Mouse (Mus musculus): ENCODE measurements around the gene Dppa3. TPM values are rescaled to one million over a fixed set of nuclear protein-coding genes. Genes with fewer than 3 reads are reported as not detected.

Dppa3 gene
- total RNA-seq, 1 experiment from 2014 or later: not detected

- DNase-seq: peak; percentile 89
Measured at GRCm38 (mm10) chr6:122669406-122670200, 43.4 kb downstream of the Dppa3 start.

- no peak for DNase-seq
Measured at GRCm38 (mm10) chr6:122670201-122670551, 44.0 kb downstream of the Dppa3 start.

- DNase-seq: no peak
Measured at GRCm38 (mm10) chr6:122670841-122671240, 44.6 kb downstream of the Dppa3 start.

- no peak for DNase-seq
Measured at GRCm38 (mm10) chr6:122672746-122673145, 46.5 kb downstream of the Dppa3 start.

Other genes with a start within 250 kb of the Dppa3 start
- gene Rimklb, start 127.6 kb upstream of the Dppa3 start, total RNA-seq (2021): 0.52 TPM in 1 of 2 replicates, not detected in the other
- 7.5 and 8.6 TPM in 2 replicates for gene Mfap5, start 120.6 kb upstream of the Dppa3 start, total RNA-seq (2021)
- gene Aicda, start 72.6 kb upstream of the Dppa3 start, total RNA-seq (2021): not detected in 2 replicates
- gene Apobec1, start 24.0 kb upstream of the Dppa3 start, total RNA-seq (2021): 6.1 and 8.7 TPM in 2 replicates
- gene Gdf3, start 16.3 kb upstream of the Dppa3 start, total RNA-seq (2021): not detected in 2 replicates
- not detected in 2 replicates for gene Nanog, start 81.1 kb downstream of the Dppa3 start, total RNA-seq (2021)
- gene Slc2a3, start 175.2 kb downstream of the Dppa3 start, total RNA-seq (2021): 4.8 and 7.9 TPM in 2 replicates
- 22.0 and 22.8 TPM in 2 replicates for gene Foxj2, start 193.5 kb downstream of the Dppa3 start, total RNA-seq (2021)
- gene C3ar1, start 229.8 kb downstream of the Dppa3 start, total RNA-seq (2021): 1.9 and 3.0 TPM in 2 replicates
- gene Necap1, start 248.1 kb downstream of the Dppa3 start, total RNA-seq (2021): 52.5 and 52.9 TPM in 2 replicates